Mouse (Mus musculus): ENCODE measurements at regions not wholly inside any gene's neighbourhood (a gene's known extent, or its start where the extent isn't known, plus 50 kb on each side); places are given as distances from the start of the nearest gene placed in this dataset.

DNA sequence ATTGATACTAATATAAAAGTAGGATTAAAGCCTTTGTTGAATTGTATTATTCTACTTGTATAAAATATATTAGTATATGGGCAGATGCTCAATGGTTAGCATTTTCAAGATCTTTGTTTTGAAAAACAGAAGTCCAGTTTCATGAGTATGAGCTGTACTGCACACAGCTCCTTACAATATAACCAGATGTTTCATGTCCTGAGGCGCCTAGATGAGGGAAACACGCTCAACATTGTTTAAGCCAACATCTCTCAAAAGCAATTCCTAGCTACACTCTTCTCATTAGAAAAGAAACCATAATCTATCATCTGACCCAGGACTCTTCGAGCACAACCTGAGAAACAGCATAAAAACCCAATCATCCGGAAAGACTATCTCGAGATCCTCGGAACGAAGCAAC, 202.2 kb downstream of the Col12a1 start:
- no peak for TF ChIP-seq CTCF (IDR thresholded peaks at IDR 0.05; ENCODE audit: insufficient read depth, low read length)
- no peak for TF ChIP-seq POLR2A (IDR thresholded peaks at IDR 0.05; ENCODE audit: borderline replicate concordance, extremely low read depth, low read depth, low read length)

Data from lung, adult 2 months (tissue).